Mouse (Mus musculus) layer of hippocampus, postnatal 10 days (tissue): Measurements from ENCODE around the gene Zbtb44. TPM values are rescaled to one million over a fixed set of nuclear protein-coding genes. Genes with fewer than 3 reads are reported as not detected.

Source experiments
- DNase-seq, 2 experiments: peaks; one replicate each; pipeline ENCODE4 v3.0.0; 2021; ENCODE audit warnings: low spot score in 2 of 2
- total RNA-seq, 2 experiments: library from RNA; stranded (reverse); gene quantifications; 2 replicates each; pipeline ENCODE4 v1.2.3; 2021

Gene Zbtb44
- total RNA-seq, 2 experiments from 2014 or later = 34.6 to 35.7 TPM

GRCm38 (mm10) chr9:31098118-31098517 is 67.7 kb downstream of the Zbtb44 start:
- DNase-seq = no peak

- DNase-seq = no peak
Measured at GRCm38 (mm10) chr9:31108464-31108863, 78.0 kb downstream of the Zbtb44 start.

- DNase-seq = no peak
Measured at GRCm38 (mm10) chr9:31115586-31115985, 85.1 kb downstream of the Zbtb44 start.

- no peak for DNase-seq
Measured at GRCm38 (mm10) chr9:31117088-31117487, 86.6 kb downstream of the Zbtb44 start.

GRCm38 (mm10) chr9:31117488-31117887 is 87.0 kb downstream of the Zbtb44 start:
- no peak for DNase-seq

GRCm38 (mm10) chr9:31118520-31119298 is 88.3 kb downstream of the Zbtb44 start:
- no peak for DNase-seq

- DNase-seq = no peak
Measured at GRCm38 (mm10) chr9:31119405-31119804, 89.0 kb downstream of the Zbtb44 start.

DNA sequence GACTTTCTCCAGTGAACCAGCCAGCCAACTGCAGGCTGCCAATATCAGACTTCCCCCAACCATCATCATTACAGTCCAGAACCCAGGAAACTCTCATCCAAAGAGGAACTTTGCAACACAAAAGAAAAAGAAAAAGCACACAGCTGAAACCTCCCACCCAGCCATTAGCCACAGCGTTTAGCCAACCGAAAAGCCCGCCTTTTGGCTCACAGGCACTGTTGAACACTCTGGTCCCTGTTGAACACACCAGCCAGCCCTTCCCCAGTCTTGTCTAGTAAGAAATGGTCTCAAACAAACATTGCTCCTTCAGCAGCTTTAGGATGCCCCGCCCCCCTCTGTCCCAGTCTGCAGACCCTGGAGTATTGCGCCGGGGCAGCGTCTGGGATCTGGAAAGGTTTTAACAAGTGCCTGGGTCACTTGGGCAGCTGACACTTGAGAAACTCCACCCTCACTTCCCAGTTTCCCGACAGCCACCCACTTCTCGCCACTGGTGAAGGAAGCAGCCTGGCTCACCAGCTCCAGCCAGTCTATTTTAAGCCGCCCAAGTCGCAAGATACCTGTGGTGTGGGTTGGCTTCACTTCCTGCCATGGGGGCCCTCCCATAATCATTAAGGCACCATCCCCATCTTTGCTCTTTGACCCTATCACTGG is 89.6 kb downstream of the Zbtb44 start:
- DNase-seq = no peak

DNA sequence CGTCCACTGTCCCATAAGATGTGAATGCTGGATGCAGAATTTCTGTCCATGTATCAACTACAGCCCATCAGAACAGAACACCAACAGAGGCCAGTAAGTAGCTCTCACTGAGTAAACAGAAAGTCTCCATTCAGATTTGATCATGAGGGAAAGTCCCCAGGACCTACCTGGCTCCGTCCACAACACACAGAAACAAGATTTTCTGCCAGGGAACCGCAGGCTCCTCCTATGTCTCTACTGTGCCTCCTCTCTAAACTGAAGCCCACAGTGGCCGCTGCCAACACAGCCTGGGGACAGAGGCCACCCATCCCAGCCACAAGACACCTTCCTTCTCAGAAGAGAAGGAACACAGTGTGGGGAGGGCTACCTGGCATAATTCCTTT is 90.1 kb downstream of the Zbtb44 start:
- DNase-seq = no peak

DNA sequence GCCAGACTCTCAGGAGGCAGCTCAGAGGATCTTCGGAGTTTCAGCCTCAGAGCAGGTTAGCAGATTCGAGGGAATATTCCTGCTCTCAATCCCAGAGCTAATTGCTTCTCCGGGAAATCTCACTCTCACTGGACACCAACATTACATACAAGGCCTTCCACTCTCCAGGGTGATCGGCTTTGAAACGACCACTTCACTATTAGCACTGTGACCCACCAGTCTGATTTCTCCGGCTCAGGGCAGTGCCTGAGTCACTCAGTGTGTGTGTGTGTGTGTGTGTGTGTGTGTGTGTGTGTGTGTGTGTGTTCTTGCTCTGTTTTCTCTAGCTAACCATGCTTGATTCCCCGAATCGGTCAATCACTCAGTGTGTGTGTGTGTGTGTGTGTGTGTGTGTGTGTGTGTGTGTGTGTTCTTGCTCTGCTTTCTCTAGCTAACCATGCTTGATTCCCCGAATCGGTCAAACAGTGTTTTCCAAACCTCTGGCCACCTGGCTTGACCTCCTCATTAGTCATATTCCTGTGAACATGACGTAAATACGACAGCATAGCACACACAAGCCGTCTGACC is 92.1 kb downstream of the Zbtb44 start:
- no peak for DNase-seq

Other genes starting within 250 kb of the Zbtb44 start
- 1 to 10 TPM; 7.7 to 8.7 TPM for gene Adamts15, start 108.2 kb upstream of the Zbtb44 start, total RNA-seq
- gene Adamts8, start 88.1 kb upstream of the Zbtb44 start, total RNA-seq = 1 to 10 TPM; 5.8 to 7.1 TPM
- gene St14, start 101.2 kb downstream of the Zbtb44 start, total RNA-seq = under 1 TPM; 0.74 to 0.82 TPM
- 100 to 1,000 TPM; 420 to 448 TPM for gene Aplp2, start 181.2 kb downstream of the Zbtb44 start, total RNA-seq
- 10 to 100 TPM; 15.5 to 18.8 TPM for gene Prdm10, start 249.9 kb downstream of the Zbtb44 start, total RNA-seq